In the genomic region with DNA sequence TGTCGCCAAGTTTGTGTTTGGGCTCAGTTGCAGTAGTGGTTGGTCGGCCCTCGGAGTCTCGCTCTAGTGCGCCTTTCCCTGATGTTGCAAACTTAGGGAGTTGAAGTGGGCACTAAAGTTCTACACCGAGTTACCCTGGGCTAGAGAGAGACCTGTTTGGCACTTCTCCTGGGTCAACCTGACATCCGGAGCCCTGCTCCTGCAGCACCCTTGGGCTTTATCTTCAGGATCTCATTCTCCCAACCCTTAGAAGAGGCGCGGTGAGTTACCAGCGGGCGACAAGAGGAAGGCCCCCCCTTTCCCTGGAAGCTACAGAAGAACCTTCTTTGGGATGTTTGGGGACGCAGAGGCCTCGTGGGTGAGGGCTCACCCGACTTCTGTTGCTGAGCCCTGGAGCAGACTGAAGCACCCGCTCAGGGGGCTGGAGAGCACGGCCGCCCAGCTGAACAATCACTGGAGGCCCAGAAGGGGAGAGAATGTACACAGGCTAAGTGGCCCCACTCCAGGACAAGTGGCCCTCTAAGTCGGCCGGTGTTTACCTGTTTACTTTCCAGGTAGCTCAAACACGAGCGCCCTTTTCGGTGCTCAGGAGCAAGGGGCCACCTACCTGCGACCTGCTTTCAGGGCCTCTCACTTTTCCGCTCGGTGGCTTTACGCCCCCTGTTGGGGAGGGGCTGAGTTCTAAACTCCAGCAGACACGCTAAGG, we compare ENCODE assay signal across 13 mouse cellular contexts. TPM values are rescaled to one million over a fixed set of nuclear protein-coding genes. Genes with fewer than 3 reads are reported as not detected.
DNase-seq lines count a peak whose midpoint lies in the region; ATAC-seq lines count a peak whose summit lies in the region.
"Had no signal": no experiment of that assay in that cellular context is flagged by ENCODE, and none has a peak within 500 bp of the region (broad histone marks: within the 10 kb centered on the region; RNA-seq: fewer than 3 reads in every experiment).

No protein-coding gene starts in this region.

- ATAC-seq in hindbrain, embryonic 11.5 days (ENCODE audit: low FRiP score) = no peak
- ATAC-seq in hindbrain, embryonic 14.5 days (ENCODE audit: low FRiP score) = no peak

- H3K4me1 ChIP-seq in hindbrain, embryonic 11.5 days (replicated peaks; ENCODE audit: control insufficient read depth, insufficient read depth, low read length) = peaks cover 23% of the 10 kb centered on the region
- H3K4me1 ChIP-seq in hindbrain, embryonic 14.5 days (replicated peaks; ENCODE audit: control insufficient read depth, insufficient read depth, low read length) = peaks cover 17% of the 10 kb centered on the region

- peak; percentile 59 for DNase-seq in hindbrain, embryonic 11.5 days (ENCODE audit: low spot score)
- no peak for DNase-seq in hindbrain, embryonic 14.5 days (ENCODE audit: low spot score)
- peak; percentile 39 for DNase-seq in embryo, embryonic 9.5 days (ENCODE audit: extremely low spot score)
- DNase-seq in lung, postnatal 10 days = peak; percentile 75
- DNase-seq in neural tube, embryonic 10.5 days (ENCODE audit: extremely low spot score, low spot score) = peak; percentile 62
- DNase-seq in right cerebral cortex, postnatal 10 days (ENCODE audit: low spot score in 2 of 2) = no peak
- DNase-seq in cerebellum, adult 9-10 months = no peak
- DNase-seq in gastrocnemius, adult 8-10 months (ENCODE audit: low spot score in 2 of 2) = no peak
- DNase-seq: gastrocnemius, postnatal 36 days; kidney, adult 18-20 months; liver; thymus, postnatal 14 days had no signal

- H3K9ac ChIP-seq in hindbrain, embryonic 11.5 days (ENCODE audit: low read depth, low read length) = no peak overlapping the region
- H3K9ac ChIP-seq in hindbrain, embryonic 14.5 days = no peak overlapping the region

- H3K36me3 ChIP-seq in hindbrain, embryonic 11.5 days (ENCODE audit: control insufficient read depth, insufficient read depth, low read length) = no peaks in the 10 kb centered on the region
- H3K36me3 ChIP-seq in hindbrain, embryonic 14.5 days (replicated peaks; ENCODE audit: control insufficient read depth, insufficient read depth) = no peaks in the 10 kb centered on the region

- no peak overlapping the region for H3K27ac ChIP-seq in hindbrain, embryonic 11.5 days (ENCODE audit: low read depth, low read length)
- H3K27ac ChIP-seq in hindbrain, embryonic 14.5 days = no peak overlapping the region

- peaks cover 97% of the 10 kb centered on the region for H3K27me3 ChIP-seq in hindbrain, embryonic 11.5 days (ENCODE audit: control insufficient read depth, insufficient read depth, low read length)
- peaks cover 98% of the 10 kb centered on the region for H3K27me3 ChIP-seq in hindbrain, embryonic 14.5 days (ENCODE audit: control insufficient read depth, insufficient read depth, low read length)

- H3K9me3 ChIP-seq in hindbrain, embryonic 11.5 days (ENCODE audit: control insufficient read depth, low read length) = no peaks in the 10 kb centered on the region
- H3K9me3 ChIP-seq in hindbrain, embryonic 14.5 days (ENCODE audit: control insufficient read depth, low read length) = no peaks in the 10 kb centered on the region

- 2% methylated on average over 27 of the region's 27 CpGs for WGBS in hindbrain, embryonic 11.5 days
- WGBS in hindbrain, embryonic 14.5 days = 1% methylated on average over 27 of the region's 27 CpGs

- no peak overlapping the region for H3K4me2 ChIP-seq in hindbrain, embryonic 11.5 days (replicated peaks; ENCODE audit: low read depth, low read length)
- H3K4me2 ChIP-seq in hindbrain, embryonic 14.5 days (replicated peaks) = no peak overlapping the region

- no peak overlapping the region for H3K4me3 ChIP-seq in hindbrain, embryonic 11.5 days (ENCODE audit: low read depth, low read length)
- H3K4me3 ChIP-seq in hindbrain, embryonic 14.5 days (replicated peaks; ENCODE audit: low read length) = no peak overlapping the region

RNA-seq across cellular contexts. Expression of a gene that starts 3.6 kb away (rescaled TPM):
- 3.4 and 5.7 TPM in 2 replicates for polyA plus RNA-seq in hindbrain, embryonic 11.5 days (2014; fragmentation: Nextera tagmentation; extraction: Ambion mirVana)
- polyA plus RNA-seq in hindbrain, embryonic 14.5 days (2014; fragmentation: Nextera tagmentation; extraction: Ambion mirVana) = 5.0 and 5.1 TPM in 2 replicates
- not detected for total RNA-seq in gastrocnemius, adult 8-10 months (2022)
- total RNA-seq: gastrocnemius, postnatal 36 days had no signal
- polyA plus RNA-seq: heart, embryonic 16.5 days had no signal

Comparison
In these comparisons a context has a peak if more than half of its experiments do, and no peak if none do; other contexts are left out.
1. DNase-seq: peak in hindbrain, embryonic 11.5 days (single experiment), embryo, embryonic 9.5 days (single experiment), lung, postnatal 10 days (single experiment) and neural tube, embryonic 10.5 days (single experiment); none in hindbrain, embryonic 14.5 days (single experiment), right cerebral cortex, postnatal 10 days (0 of 2), cerebellum, adult 9-10 months (single experiment) and gastrocnemius, adult 8-10 months (0 of 2).